Mouse (Mus musculus) spleen, postnatal 10 days (tissue): ENCODE measurements around the gene Vgf.

Experiments used
- DNase-seq, 2 experiments: peaks; one replicate each; pipeline ENCODE4 v3.0.0; 2021 to 2022; ENCODE audit warnings: low spot score in 2 of 2

Vgf gene

DNA sequence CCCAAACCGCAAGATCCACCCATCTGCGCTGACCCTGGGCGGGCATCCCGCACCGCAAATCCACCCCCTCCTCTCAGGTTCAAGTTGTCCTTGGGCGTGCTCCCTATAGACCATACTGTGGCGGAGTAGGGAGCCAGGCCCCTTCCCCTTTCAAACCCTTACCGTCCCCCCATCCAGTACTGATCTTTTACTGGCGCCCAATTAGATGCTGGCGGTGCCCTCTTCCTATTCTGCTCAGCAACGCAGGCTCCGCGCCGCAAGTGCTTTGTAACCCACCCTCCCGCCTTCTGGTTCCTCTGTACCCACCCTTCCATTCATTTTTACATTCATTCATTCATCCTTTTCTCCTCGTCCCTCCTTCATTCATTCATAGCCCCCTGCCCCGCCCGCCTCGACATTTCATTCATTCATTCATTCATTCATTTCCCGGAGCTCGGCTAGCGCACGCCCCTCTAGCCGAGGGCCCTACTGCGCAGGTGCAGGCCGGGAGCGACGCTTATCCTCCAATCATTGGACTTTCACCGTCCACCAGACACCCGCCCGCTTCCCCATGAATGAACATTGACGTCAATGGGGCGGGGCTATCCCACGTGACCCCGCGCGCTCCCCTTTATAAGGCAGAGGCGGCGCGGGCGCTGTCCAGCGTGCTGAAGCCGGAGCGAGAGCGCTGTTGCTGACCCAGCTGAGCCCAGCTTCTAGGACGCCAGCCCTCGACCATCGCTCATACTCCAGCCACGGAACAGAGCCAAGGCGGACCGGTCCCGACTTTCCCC lies 3.6 kb downstream of the Vgf start:
- peak; percentile 88 to 96 for DNase-seq

DNA sequence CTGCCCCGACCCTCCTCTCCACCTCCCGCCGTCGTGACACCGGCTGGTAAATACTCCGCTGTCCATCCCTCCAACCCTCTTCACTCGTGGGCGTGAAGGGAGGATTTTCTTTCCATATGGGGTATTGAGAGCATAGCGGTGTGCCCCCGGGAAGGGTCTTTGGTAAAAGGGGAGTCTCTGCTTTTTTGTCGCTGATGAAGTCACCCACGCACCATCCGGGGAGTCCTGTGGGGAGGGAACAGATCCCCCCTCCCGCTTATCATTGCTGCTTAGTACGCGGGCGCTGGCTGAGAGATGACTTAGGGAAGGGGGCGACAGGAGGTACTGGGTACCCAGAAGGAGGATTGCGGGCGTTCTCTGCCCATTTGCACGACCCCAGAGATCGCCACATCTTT lies 4.2 kb downstream of the Vgf start:
- no peak for DNase-seq

DNA sequence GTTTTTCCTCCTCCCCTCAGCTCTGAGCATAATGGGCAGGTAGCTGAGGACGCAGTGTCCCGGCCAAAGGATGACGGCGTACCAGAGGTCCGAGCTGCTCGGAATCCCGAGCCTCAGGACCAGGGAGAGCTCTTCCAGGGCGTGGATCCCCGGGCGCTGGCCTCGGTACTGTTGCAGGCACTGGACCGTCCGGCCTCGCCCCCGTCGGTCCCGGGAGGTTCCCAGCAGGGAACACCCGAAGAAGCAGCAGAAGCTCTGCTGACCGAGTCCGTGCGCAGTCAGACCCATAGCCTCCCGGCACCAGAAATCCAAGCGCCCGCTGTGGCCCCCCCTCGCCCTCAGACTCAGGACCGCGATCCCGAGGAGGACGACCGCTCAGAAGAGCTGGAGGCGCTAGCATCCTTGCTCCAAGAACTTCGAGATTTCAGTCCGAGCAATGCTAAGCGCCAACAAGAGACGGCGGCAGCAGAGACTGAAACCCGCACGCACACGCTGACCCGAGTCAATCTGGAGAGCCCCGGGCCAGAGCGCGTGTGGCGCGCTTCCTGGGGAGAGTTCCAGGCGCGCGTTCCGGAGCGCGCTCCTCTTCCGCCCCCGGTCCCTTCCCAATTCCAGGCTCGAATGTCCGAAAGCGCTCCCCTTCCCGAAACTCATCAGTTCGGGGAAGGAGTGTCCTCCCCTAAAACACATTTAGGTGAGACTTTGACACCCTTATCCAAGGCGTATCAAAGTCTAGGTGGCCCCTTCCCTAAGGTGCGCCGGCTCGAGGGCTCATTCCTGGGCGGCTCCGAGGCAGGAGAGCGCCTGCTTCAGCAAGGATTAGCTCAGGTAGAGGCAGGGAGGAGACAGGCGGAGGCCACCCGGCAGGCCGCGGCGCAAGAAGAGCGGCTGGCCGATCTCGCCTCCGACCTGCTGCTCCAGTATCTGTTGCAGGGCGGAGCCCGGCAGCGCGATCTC lies 5.2 kb downstream of the Vgf start:
- peak; percentile 8 to 30 for DNase-seq

DNA sequence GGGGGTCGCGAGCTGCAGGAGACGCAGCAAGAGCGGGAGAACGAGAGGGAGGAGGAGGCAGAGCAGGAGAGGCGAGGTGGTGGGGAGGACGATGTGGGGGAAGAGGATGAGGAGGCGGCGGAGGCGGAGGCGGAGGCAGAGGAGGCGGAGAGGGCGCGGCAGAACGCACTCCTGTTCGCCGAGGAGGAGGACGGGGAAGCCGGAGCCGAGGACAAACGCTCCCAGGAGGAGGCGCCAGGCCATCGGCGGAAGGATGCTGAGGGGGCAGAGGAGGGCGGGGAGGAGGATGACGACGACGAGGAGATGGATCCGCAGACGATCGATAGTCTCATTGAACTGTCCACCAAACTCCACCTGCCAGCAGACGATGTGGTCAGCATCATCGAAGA lies 5.8 kb downstream of the Vgf start:
- peak; percentile 16 to 28 for DNase-seq

DNA sequence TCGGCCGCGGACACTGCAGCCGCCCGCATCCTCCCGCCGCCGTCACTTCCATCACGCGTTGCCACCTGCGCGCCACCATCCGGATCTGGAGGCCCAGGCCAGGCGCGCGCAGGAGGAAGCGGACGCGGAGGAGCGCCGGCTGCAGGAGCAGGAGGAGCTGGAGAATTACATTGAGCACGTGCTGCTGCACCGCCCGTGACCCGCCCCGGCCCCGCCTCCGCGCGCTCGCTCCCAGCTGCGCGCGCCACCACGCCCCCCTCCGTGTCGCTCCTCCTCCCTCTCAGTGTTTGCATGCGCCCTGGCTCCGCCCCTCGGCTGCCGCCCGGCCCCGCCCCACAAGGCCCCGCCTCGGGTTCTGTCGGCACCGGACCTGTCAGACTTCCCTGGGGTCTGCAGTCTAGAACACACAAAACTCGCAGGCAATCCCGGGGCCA lies 6.5 kb downstream of the Vgf start:
- peak; percentile 70 to 92 for DNase-seq

DNA sequence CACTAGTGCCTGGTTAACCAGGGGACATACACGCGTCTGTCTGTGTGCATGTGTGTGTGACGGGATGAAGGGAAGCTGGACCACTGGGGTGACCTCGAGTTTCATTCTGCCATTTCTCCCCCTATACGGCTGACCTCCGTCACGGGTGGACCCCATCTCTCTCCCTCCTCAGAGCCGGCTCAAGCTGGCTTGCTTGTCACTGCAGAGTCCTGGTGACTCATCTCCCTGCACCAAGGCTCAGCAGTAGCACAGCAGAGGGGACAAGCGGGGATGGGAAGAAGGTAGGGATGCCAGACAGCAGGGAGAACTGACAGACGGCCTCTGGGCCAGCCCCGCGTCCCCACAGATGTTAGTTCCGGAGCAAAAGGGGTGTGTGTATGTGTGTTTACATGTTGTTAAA lies 10.0 kb downstream of the Vgf start:
- DNase-seq, result no peak

DNA sequence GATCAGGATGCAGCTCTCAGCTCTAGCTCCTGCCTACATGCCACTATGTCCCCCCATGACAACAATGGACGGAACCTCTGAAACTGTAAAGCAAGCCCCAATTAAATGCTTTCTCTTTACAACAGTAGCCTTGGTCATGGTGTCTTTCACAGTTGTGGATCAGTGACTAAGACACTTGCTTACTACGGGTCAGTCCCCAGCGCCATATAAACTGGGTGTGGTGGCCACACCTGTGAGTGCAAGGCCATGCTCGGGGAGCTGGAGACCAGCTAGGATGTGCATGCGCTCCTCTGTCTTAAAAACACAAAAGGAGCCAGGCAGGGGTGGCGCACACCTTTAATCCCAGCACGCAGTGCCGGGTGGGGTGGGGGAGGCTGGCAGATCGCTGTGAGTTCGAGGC lies 13.3 kb downstream of the Vgf start:
- no peak for DNase-seq

DNA sequence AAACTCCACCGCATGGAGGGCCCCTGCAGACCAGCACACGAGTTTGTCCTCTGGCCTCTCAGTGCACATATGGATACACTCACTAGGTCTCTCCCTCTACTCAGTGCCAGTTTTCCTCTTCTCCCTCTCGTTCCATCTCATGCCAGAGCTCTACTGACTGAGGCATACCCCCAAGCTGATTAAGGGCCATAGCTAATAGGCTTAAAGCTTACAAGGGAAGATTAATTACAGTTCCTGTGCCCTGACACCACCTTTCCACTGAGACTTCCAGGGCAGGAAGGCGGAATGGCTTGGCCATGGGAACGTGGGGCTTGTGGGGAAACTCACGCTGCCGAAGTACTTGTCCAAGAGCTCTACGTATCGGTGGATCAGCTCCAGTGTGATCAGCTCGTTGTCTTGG lies 15.2 kb downstream of the Vgf start:
- no peak for DNase-seq

DNA sequence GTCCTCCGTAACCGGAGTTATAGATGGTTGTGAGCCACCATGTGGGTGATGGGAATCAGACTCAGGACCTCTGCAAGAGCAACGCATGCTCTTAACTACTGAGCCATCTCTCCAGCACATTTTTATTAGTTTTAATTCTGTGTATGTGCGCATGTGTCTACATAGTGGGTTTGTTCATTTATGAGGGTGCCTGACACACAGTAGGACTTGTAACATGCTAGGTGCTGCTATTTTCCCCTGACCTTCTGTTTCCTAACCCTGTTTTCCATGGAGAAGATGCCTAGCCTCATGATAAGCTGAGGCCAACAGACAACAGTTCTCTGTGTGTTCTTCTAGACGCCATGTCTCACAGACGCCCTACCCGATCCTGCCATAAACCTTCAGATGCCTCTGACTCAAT lies 17.8 kb downstream of the Vgf start:
- no peak for DNase-seq

DNA sequence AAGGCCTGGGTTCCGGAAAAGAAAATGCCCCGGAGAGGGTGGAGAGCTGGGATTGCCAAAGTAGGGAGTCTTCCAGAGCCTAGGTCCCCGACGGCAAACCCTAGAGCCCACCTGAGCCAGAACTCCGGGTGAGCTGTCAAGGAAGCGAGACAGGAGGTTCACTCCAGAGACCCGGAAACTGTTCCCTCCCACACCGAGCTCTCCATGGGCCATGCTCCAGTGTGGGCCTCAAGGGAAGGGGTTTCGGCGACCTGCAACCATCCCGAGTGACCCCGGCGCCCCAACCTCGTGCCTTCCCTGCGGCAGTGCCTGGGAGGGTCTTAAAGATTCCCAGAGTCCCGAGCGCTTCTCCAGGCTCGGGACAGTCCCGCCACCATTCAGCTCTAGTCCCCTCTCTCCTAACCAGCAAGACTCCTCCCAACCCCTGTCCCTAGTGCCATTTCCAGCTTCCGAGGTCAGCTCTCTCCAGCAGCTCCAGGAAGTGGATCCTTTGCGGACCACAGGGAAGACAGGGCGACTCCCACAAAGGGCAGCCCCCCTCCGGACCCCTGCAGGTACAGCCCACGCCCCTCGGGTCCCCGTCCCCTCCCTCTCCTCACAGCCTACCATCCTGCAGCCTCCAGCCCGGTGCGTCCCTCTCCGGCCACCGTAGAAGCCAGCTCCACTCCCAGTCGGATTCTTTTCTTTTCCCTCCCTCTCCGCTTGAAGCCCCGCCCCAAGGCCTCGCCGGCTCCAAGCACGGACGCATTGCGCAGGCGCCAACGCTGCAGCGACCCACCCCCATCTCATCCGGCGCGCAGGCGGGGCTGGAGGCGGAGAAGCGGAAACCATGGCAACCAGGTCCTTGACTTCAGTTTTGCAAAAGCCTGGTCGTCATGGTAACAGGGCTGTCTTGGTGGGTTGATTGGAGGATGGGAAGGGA lies 19.5 kb downstream of the Vgf start, which contains the start of gene Ap1s1:
Gene Ap1s1, minus strand, starts transcription at position 734 of the 922 bp plus-strand sequence.
- DNase-seq, result peak; percentile 75 to 91

DNA sequence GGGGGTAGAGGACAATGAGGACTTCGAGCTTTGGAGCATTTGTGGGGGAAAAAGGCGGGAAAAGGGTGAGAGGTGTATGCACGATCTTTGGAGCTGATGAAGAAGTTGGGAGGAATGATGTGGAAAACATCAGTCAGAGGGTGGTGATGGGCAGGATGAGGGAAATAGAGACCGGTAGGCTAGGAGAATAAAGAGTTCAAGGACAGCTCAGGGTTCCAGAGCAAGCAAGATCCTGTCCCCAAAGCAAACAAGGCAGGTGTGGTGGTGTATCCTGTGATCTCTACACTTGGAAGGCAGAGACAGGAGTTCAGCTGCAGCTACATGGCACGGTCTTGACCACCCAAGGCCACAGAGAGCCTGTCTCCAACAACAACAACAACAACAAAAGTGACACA lies 20.1 kb downstream of the Vgf start:
- DNase-seq, result no peak

DNA sequence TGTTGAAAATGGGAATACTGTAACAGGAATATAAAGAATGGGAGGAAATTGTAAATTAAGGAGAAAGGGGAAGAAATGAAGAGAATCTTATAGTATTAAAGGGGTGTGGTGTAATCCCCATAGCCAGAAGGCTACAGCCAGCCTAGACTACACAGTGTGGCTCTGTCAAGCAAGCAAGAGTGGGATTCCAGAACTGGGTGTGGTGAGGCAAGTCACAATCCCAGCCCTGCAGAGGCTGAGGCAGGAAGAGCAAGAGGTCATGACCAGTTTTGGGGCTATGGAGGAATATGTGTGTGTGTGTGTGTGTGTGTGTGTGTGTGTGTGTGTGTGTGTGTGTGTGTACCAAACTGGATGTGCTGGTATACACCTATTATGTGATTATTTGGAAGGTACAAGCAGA lies 20.8 kb downstream of the Vgf start:
- no peak for DNase-seq

DNA sequence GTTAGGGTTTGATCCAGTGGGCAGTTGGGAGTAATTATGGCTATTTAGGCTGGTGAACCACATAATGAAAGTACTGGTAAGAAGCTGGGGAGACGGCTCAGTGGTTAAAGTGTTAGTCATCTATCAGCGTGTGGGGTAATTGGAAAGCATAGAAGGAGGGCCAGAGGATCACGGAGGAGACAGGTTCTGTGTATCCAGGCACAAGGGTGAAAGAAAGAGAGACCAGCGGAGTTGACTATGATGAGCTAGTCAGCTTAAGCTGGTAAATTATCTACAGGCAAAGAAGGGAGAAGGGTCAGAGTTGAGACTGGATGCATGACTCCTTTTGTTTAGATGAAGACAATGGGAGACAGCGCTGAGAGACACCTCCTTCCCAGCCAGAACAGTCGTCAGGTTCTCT lies 24.9 kb downstream of the Vgf start:
- no peak for DNase-seq

DNA sequence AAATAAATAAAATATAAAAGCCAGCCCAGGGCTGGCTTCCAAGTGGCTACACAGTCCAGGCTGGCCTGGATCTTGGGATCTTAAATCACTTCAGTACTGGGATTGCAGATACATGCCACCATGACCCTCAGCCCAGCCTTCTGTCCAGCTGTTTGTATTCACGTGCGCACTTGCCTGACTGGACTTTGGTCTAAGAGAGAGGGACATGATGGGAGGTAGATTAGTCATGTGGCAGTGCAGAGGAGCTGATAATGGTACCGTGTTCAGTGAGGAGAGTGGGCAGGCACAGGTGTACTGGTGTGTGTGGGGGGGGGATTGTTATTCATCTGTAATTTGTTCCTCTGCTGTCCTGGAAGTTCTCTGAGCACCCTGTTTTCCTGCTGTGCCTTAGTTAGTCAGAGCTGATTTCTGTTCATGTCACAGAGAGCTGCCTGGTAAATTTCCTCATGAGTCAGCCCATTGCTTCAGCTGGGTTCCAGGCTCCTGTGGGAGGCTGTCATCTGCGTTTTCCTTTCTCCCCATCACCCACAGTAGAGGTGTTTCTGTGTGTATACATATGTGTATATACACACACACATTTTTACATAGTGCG lies 25.8 kb downstream of the Vgf start:
- no peak for DNase-seq

DNA sequence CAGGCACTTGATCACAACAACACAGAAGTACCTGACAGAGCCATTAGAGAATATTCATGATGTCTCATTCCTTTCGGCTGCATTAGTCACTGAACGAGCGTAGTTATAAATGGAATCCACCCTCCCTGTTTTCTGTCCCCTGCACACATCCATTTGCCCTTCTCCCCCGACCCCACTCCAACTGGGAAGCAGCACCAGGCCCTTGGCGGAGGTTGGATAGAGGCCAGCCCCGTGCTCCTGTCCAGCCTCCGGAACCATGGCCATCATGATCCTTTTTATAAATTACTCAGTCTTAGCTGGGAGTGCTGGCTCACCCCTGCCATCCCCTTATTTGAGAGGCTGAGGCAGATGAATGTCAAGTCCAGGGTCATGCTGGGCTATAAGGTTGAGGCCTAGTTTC lies 28.1 kb downstream of the Vgf start:
- no peak for DNase-seq

DNA sequence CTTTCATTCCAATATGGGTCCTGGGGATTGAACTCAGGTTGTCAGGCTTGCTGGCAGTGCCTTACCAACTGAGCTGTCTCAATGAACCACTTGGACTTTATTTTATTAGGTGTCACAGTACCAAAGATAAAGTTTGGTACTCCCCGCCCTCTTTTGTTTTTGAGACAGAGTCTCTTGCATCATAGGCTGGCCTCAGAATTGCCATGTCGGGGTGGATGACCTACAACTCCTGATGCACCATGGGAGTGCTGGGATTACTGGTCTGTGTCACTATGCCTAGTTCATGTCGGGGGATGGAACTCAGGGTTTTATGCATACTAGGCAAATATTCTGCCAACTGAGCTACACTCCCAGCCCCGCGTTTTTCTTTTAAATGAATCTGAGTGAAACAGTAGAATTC lies 28.7 kb downstream of the Vgf start:
- DNase-seq, result no peak

DNA sequence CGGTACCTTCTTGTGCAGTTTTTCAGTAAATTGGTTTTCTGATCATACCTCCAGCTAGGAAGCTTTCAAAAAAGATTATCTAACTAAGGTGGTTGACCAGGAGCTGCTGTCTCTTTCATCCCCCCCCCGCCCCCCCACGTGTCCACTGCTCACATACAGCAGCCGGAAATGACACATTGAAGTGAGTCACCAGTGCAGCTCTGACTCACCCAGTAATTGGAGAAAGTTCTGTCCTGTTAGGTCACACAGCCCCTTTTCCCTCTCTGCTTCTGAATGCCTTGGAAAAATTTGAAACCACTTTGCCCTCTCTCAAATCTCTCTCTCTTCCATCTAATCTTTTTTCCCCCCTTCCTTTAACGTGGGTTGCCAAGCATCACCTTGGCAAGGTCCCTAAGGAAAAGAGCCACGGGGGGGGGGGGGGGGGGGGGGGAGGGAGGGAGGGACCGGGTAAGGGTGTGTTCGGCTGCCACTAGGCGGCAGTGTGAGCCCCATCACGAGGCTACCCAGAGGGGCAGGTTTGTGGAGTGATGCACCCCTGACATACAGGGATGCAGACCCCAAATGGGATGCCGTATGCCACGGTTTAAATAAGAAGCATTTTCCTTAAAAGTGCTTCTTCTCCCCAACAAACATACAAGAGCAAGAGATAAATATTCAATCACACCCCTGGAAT lies 35.8 kb downstream of the Vgf start:
- DNase-seq, result peak; percentile 16 to 66

DNA sequence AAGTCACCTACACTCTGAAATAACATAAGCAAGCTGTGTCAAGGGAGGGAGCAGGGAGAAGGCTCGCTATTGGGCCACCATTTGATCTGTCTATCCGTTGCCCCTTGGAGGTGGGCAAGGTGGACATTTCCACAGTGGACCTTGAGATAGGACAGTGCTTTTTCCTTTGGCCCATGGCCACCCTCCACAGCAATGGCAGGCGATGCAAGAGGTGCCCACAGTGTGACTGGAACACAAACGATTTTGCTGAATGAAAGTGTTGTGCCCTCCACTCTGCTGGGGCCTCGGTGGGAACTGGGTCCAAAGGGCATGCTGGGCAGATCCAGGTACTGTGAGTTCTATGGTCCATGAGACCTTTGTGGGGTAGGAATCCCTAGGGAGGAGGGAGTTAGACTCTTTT lies 36.4 kb downstream of the Vgf start:
- DNase-seq, result no peak

DNA sequence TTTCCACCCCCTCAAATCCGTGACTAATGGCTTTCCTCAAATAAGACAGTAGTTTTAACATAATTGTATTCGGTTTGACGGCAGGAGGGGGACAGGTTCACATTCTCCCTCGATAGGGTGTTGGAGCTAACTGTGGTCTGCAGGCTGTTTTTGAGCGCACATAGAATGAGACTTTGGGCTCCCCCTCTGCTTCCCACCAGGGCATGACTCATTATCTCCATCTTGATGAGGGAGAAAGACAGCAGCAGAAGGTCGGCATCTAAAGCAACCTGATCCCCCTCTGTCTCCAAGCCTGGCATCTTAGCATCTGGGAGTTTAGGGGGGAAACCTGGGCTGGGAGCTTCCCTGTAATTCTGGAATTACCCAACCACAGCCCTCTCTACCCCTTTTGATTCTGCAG lies 39.3 kb downstream of the Vgf start:
- no peak for DNase-seq

DNA sequence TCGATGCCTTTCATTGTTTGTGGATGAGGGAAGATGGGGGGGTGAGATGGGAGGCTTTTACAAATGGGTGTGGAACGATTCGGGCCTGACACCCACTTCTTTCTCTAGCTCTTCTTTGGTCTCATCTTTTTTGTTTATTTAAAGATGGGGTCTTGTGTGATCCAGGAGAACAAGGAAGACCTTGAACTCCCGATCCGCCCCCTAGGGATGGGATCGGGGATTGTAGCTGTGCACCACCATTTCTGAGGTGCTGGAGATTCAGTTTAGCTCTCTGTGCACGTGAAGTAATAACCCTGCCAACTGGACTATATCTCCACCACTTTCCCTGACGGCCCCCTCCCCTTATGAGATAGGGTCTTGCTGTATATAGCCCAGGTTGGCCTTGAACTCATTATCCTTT lies 39.7 kb downstream of the Vgf start:
- no peak for DNase-seq

DNA sequence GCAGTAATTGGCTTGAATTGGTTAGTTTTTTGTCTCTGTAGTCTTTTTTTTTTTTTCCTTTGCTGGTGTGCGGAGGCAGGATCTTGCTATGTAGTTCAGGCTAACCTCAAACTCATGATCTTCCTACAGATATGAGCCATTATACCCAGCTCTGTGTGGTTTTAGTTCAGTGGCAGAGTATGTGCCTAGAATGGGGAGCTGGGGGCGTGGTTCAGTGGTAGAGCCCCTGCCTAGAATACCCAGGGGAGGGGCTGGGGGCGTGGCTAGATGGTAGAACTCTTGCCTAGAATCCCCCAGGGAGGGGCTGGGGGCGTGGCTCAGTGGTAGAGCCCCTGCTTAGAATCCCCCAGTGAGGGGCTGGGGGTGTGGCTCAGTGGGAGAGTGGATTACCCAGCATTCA lies 42.5 kb downstream of the Vgf start:
- no peak for DNase-seq
